Mouse (Mus musculus): ENCODE data around the gene Nod1.

DNA sequence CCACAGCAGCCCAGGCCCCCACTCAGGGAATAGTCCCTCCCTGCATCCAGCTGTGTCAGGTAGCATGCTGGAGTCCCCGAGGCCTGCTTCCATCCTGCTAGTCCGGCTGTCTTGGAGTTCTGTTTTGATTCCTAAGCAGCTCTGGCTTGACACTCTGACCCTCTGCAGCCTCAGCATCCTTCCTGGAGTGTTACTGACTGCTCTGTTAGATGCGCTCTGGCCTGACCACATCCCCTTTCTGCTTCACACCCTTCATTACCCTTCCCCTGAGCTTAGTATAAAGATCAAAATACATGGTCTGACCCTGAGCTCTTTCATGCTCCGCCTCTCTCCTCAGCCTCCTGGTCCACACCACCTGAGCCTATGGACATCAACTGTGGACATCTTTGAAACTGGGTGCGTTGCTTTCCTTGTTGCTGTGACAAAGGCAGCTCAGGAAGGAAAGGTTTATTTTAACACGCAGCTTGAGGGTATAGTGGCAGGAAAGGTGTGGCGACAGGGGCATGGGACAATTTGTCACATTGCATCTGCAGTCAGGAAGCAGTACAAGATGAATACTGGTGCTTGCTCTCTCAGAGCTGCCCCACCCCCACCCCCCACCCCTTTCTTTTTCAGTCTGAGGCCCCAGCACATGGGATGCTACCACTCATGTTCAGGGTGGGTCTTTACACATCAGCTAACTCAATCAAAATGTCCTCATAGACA is 46.5 kb downstream of the Nod1 start:
- TF ChIP-seq CTCF (IDR thresholded peaks at IDR 0.05; ENCODE audit: low read depth), result no peak
- no peak for TF ChIP-seq EP300 (IDR thresholded peaks at IDR 0.05; ENCODE audit: low read depth)
